Mouse (Mus musculus): ENCODE data around the gene Inpp5a. TPM values are rescaled to one million over a fixed set of nuclear protein-coding genes. Genes with fewer than 3 reads are reported as not detected.
A peak's percentile ranks its signal among the peaks of the same experiment; 100 is the strongest.

Inpp5a gene
- polyA plus RNA-seq, 1 experiment from 2014 or later, result 22.2 TPM

DNA sequence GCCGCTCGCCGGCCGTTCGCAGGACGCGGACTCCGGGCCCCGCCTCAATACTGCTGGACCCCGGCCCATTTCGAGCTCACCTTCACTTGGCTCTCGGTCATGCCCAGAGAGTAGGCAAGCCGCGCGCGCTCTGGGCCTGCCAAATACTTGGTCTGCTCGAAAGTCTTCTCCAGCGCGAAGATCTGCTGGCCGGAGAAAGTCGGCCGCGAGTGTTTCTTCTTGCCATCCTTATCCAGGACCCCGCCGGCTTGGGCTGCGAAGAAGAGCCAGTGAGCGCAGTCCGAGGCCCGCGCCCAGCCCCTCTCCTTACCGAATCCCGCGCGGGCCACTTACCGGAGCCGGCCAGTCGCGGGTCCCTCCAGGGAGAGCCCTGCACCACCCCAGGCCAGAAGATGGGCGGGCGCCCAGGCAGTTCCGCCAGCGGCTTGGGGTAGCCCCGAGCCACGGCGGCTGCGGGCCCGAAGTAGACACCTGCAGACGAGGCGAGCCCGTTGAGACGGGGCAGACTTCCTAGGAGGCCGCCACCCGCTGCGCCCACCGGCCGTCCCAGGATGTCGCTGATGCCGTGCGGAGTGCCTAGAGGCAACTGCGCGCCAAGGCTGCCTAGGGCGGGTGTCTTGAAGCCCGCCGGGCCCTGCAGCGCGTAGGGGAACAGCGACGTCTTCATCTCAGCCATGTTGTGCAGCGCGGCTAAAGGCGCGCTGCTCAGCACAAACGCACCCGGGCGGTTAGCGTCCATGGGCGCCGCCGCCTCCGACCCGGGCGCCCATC lies 193.1 kb downstream of the Inpp5a start:
- Histone ChIP-seq H3K27me3 (peaks cover 100% of the 10 kb centered on the region), H3K9ac (no peak overlapping the region), H3K4me3 (replicated peaks) (peak overlapping the region; percentile 44), H3K4me1 (peaks cover 45% of the 10 kb centered on the region), H3K9me3 (replicated peaks) (no peaks in the 10 kb centered on the region), H3K36me3 (peaks cover 15% of the 10 kb centered on the region), H3K27ac (no peak overlapping the region), H3K4me2 (peak overlapping the region; percentile 68)
- ATAC-seq (replicated peaks; ENCODE audit: low FRiP score), result peak; percentile 24; the same call in 1 of the 2 replicates
- WGBS, result 1% methylated on average over 78 of the region's 82 CpGs

DNA sequence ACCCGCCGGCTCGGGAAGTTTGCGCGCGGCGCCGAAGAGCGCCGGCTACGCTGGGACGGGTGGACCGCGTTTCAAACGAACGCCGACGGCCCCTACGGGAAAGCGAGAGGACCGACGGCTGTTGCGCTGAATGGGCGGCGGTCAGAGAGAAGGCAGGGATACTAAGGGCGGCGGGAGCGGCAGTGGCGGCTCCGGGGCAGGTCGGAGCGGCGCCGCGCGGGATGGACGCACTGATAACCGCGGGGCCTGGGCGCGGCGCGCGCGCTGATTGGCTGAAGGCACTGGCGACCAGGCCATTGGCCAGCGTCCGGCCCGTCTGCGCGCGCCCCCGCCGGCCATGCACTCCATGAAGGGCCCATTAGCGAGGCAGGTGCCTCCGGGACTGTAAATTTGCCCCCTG lies 193.7 kb downstream of the Inpp5a start, which contains the start of gene Nkx6-2:
Gene Nkx6-2 (minus strand): TSS at position 203 of the 400 bp plus-strand sequence.
- H3K36me3 ChIP-seq, result peaks cover 12% of the 10 kb centered on the region
- H3K4me2 ChIP-seq, result peak within 1 kb of the TSS; percentile 68
- no peaks in the 10 kb centered on the region for H3K9me3 ChIP-seq (replicated peaks)
- peaks cover 45% of the 10 kb centered on the region for H3K4me1 ChIP-seq
- no peak within 1 kb of the TSS for H3K27ac ChIP-seq
- peak within 1 kb of the TSS; percentile 44 for H3K4me3 ChIP-seq (replicated peaks)
- no peak within 1 kb of the TSS for H3K9ac ChIP-seq
- under 1% methylated on average over 52 of the region's 56 CpGs for WGBS
- peaks cover 100% of the 10 kb centered on the region for H3K27me3 ChIP-seq
- peak; percentile 46; the same call in 1 of the 2 replicates for ATAC-seq (replicated peaks; ENCODE audit: low FRiP score)

DNA sequence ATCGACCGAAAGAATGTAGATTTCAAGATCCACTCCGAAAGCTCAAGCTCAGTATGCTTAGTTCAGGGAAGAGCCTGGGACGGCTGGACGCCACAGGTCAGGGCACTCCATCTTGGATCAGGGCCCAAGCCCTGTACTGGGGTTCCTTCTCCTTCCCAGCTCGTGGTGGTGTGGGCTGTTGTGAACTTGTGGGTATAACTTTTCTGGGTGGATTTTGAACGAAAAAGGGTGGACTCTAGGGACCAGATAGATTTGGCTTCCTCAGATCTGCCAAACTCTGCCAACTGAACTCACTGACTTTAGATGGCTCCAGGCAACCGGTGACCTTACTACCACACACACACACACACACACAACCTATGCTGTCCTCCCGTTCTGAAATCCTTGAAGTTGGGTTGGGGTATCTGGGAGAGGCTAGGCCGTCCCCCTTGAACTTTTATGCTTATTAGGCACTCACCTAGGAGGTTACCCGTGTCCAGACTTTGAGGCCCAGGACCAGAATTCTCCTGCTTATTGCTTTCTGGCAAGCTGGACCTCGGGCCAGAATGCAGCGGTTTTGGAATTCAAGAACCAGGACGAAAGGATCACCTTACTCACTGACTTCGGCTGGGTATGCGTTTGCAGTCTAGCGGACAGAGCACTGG lies 194.3 kb downstream of the Inpp5a start:
- H3K36me3 ChIP-seq, result peaks cover 10% of the 10 kb centered on the region
- H3K4me2 ChIP-seq, result peak overlapping the region; percentile 68
- H3K4me1 ChIP-seq, result peaks cover 45% of the 10 kb centered on the region
- 5% methylated on average over 17 of the region's 17 CpGs for WGBS
- no peak for ATAC-seq (replicated peaks; ENCODE audit: low FRiP score)
- no peak overlapping the region for H3K9ac ChIP-seq
- peaks cover 100% of the 10 kb centered on the region for H3K27me3 ChIP-seq
- peak overlapping the region; percentile 44 for H3K4me3 ChIP-seq (replicated peaks)
- no peaks in the 10 kb centered on the region for H3K9me3 ChIP-seq (replicated peaks)
- no peak overlapping the region for H3K27ac ChIP-seq

DNA sequence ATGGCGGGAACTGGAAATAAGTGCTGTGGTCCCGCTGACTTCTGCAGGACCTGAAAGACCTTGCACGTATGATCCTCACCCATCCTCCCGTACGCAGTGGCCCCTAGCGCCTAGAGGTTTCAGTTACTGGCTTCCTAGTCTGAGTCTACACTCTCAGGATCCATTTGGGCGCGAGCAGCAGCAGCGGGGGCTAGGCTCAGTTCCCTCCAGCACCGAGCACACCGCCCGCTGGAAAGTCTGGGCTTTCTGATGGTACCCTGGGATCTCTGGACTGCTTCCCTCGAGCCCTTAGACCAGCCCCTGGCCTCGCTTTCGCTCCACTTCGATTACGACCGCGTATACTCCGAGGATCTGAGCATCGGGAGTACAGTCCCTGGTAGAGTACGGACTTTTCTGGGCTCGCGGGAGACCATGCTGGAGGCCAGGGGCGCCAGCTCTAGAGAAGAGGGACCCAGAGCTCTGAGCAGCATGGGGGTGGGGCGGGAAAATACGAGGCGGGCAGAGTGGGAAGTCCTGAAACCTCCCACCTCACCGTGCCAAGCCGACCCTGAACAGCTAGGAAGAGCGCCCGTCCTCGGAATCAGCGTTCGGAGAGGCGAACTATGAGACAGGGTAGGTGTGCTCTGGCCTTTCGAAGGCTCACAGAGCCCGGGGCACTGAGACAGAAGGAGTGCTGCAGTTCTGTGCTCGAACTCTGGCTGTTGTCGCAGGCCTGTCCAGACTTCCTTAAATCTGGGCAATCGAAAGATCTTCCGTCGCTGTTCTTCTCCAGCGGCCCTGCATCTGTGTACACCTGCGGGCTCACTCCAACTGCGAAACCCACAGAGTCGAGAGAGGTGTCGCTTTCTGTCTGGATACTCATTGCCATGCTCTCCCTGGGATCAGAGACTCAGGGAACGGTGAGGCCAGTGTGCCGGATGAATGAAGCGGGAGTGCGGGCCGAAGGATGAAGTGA lies 195.6 kb downstream of the Inpp5a start:
- peak; percentile 17; the same call in 1 of the 2 replicates for ATAC-seq (replicated peaks; ENCODE audit: low FRiP score)
- peaks cover 45% of the 10 kb centered on the region for H3K4me1 ChIP-seq
- no peak overlapping the region for H3K9ac ChIP-seq
- H3K27me3 ChIP-seq, result peaks cover 100% of the 10 kb centered on the region
- H3K4me3 ChIP-seq (replicated peaks), result peak overlapping the region; percentile 14
- H3K36me3 ChIP-seq, result no peaks in the 10 kb centered on the region
- WGBS, result 2% methylated on average over 53 of the region's 53 CpGs
- no peak overlapping the region for H3K27ac ChIP-seq
- H3K9me3 ChIP-seq (replicated peaks), result no peaks in the 10 kb centered on the region
- H3K4me2 ChIP-seq, result peak overlapping the region; percentile 41

DNA sequence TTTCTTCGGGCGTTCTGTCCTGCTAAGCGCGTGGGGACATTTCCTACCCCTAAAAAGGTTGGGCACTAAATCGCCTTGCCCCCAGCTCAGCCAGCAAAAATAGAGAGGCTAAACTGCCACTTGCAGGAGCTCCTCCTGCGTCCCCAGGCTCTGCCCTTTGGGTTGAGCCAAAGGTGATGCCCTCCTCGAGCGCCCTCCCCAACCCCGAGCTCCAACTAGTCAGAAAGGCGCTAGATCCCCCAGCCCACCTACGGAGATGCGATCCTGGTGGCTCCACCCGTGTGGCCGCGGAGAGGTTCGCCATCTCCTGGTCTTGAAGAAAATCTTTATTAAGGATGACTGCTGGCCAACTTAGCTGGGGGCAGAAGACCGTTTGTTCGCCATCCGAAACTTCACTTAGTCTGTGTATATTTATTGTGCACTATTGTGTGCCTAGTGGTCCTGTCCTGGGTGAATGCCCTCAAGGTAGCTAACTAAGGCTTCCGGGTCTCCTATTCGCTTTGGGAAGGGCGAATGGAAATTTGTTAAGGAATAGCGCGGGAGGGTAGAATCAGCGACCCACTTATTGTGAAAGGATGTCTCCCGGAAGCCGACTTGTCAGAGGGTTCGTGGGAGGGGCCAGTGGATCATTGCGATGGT lies 196.4 kb downstream of the Inpp5a start:
- Histone ChIP-seq H3K4me2 (peak overlapping the region; percentile 41), H3K27ac (no peak overlapping the region), H3K36me3 (no peaks in the 10 kb centered on the region), H3K4me3 (replicated peaks) (no peak overlapping the region; the same call in 1 of the 2 replicates), H3K4me1 (peaks cover 45% of the 10 kb centered on the region), H3K27me3 (peaks cover 99% of the 10 kb centered on the region), H3K9ac (no peak overlapping the region), H3K9me3 (replicated peaks) (no peaks in the 10 kb centered on the region)
- ATAC-seq (replicated peaks; ENCODE audit: low FRiP score), result no peak
- 2% methylated on average over 29 of the region's 29 CpGs for WGBS

DNA sequence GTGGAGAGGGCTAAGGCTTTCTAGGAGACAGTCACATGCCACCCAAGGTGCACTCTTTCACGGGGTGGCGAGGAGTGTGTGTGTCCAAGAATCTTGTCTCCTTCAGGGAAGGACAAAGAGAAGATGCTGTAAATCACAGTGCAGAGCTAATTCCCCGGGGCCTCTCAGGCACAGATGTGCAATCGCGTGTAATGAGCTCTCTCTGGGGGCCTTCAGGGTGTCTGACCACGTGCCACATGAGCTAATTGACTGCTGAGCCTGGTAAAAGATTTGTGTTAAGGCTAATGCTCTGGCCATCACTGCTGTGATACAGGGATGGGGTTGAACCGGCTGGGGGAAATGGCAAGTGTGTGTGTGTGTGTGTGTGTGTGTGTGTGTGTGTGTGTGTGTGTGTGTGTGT lies 199.0 kb downstream of the Inpp5a start:
- 7% methylated on average over 7 of the region's 7 CpGs for WGBS
- Histone ChIP-seq H3K4me2 (no peak overlapping the region), H3K4me3 (replicated peaks) (no peak overlapping the region), H3K4me1 (peaks cover 22% of the 10 kb centered on the region), H3K9ac (no peak overlapping the region), H3K27ac (no peak overlapping the region), H3K9me3 (replicated peaks) (no peaks in the 10 kb centered on the region), H3K36me3 (no peaks in the 10 kb centered on the region), H3K27me3 (peaks cover 73% of the 10 kb centered on the region)
- 0 out of 2 replicates have a peak, but pooled peaks have one; percentile 40 for ATAC-seq (replicated peaks; ENCODE audit: low FRiP score)

DNA sequence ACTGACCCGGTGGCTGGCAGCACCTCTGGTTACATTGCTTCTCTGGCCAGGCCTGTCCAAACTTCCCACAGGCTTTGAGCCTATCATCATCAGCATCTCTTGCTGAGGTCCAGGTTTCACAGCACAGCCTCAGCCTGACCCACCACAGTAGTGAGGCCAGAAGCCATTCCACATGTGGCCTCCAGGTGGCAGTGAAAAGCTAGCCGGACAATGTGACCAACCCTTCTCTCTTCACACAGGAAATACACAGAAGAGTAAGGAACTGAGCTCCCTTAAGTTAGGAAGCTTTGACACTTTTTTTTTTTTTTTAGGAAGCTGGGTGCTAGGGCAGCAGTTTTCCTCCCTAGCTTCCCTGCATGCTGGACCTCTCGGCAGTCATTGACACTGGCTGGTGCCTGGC lies 201.4 kb downstream of the Inpp5a start:
- 25% methylated on average over 3 of the region's 3 CpGs for WGBS
- Histone ChIP-seq H3K4me3 (replicated peaks) (no peak overlapping the region), H3K4me2 (no peak overlapping the region), H3K9ac (no peak overlapping the region), H3K4me1 (peaks cover 3% of the 10 kb centered on the region; the same call in 1 of the 2 replicates), H3K27ac (no peak overlapping the region), H3K9me3 (replicated peaks) (no peaks in the 10 kb centered on the region), H3K27me3 (peaks cover 62% of the 10 kb centered on the region), H3K36me3 (no peaks in the 10 kb centered on the region)
- 0 out of 2 replicates have a peak, but pooled peaks have one; percentile 46 for ATAC-seq (replicated peaks; ENCODE audit: low FRiP score)

DNA sequence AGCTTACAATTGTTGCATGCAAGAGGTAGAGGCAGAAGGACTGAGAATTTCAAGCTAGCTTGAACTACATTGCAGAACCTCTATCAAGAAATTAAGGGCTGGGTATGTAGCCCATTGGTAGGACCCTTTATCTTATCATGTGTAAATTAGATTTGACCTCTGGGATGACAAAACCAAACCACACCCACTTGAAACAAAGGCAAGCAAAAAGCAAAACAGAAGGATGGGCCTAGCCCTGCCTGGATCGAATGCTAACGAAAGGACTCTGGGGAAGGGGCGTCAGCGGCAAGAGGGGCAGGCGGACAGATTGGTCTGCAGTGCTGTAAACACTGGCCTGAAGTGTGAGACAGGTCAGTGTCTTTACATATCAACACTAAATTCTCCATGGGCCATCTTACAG lies 202.4 kb downstream of the Inpp5a start:
- no peaks in the 10 kb centered on the region for H3K4me1 ChIP-seq
- no peak overlapping the region for H3K4me2 ChIP-seq
- H3K27me3 ChIP-seq, result peaks cover 55% of the 10 kb centered on the region
- no peak overlapping the region for H3K9ac ChIP-seq
- no peak for ATAC-seq (replicated peaks; ENCODE audit: low FRiP score)
- no peaks in the 10 kb centered on the region for H3K9me3 ChIP-seq (replicated peaks)
- 88% methylated on average over 5 of the region's 5 CpGs for WGBS
- no peak overlapping the region for H3K4me3 ChIP-seq (replicated peaks)
- H3K36me3 ChIP-seq, result no peaks in the 10 kb centered on the region
- H3K27ac ChIP-seq, result no peak overlapping the region

DNA sequence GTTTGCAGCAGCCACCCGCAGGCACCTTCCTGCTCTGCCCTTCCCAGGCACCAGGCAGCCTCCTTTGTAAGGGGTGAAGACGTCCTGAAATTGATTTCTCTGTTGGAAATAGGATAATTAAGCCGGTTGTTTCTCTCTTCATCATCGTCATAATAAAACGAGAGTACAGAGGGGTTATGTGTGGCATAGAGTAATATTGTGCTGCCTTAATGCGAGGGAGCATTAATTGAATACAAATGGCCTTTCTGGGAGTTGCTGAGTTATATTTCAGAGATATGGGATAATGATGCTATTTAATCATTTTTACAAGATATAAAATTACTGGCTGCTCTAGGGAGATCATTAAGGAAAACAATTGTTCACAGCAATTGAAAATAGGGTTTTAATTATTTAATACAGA lies 206.4 kb downstream of the Inpp5a start:
- Histone ChIP-seq H3K4me2 (no peak overlapping the region), H3K9me3 (replicated peaks) (no peaks in the 10 kb centered on the region), H3K27ac (no peak overlapping the region), H3K4me1 (no peaks in the 10 kb centered on the region), H3K4me3 (replicated peaks) (no peak overlapping the region), H3K27me3 (peaks cover 16% of the 10 kb centered on the region; the same call in 1 of the 2 replicates), H3K9ac (no peak overlapping the region), H3K36me3 (no peaks in the 10 kb centered on the region)
- no peak for ATAC-seq (replicated peaks; ENCODE audit: low FRiP score)
- 77% methylated on average over 6 of the region's 6 CpGs for WGBS

DNA sequence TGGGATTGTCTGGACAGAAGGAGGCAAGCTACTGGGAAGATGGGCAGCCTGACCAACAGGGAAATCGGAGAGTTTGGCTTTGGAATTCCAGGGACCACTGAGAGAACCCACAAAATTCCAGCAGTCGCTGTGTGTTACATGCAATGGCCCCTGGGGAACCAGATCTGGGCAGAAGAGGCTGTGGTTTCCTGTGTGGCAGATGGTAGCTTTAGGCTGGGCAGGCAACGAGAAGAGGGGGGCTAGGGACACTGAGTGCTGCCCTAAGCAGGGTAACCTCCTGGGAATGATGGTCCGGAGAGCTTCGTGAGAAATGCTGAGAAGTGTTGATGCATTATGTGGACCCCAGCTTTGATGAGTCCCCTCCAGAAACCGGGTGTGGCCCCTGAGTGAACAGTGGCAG lies 207.0 kb downstream of the Inpp5a start:
- no peak for ATAC-seq (replicated peaks; ENCODE audit: low FRiP score)
- Histone ChIP-seq H3K27me3 (peaks cover 16% of the 10 kb centered on the region), H3K4me2 (no peak overlapping the region), H3K9ac (no peak overlapping the region), H3K36me3 (no peaks in the 10 kb centered on the region), H3K4me1 (no peaks in the 10 kb centered on the region), H3K27ac (no peak overlapping the region), H3K4me3 (replicated peaks) (no peak overlapping the region), H3K9me3 (replicated peaks) (no peaks in the 10 kb centered on the region)
- WGBS, result 64% methylated on average over 6 of the region's 6 CpGs

DNA sequence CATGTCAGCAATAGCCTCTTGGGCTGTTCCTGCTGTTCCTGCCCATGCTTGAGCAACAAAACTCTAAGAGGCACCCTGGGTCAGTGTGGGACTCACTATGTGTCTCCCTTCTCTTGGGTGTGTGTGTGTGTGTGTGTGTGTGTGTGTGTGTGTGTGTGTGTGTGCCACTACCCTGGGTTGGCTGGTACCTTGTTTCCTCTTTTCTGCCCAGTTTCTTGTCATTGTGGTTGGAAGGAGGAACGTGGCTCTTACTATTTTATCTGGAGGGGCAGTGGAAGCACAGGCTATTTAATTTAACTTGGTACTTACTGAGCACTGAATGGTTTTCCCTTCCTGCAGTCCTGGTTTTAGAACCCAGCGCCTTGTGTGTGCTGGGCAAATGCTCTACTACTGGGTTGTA lies 221.4 kb downstream of the Inpp5a start:
- WGBS, result 94% methylated on average over 2 of the region's 2 CpGs

More for the DNA sequence above, 221.4 kb downstream of the Inpp5a start:
- no peak overlapping the region for H3K4me3 ChIP-seq (replicated peaks)
- H3K36me3 ChIP-seq, result no peaks in the 10 kb centered on the region
- no peak overlapping the region for H3K9ac ChIP-seq
- no peak overlapping the region for H3K27ac ChIP-seq
- H3K9me3 ChIP-seq (replicated peaks), result no peaks in the 10 kb centered on the region
- H3K4me2 ChIP-seq, result no peak overlapping the region
- ATAC-seq (replicated peaks; ENCODE audit: low FRiP score), result no peak
- no peaks in the 10 kb centered on the region for H3K4me1 ChIP-seq
- peaks cover 5% of the 10 kb centered on the region; the same call in 1 of the 2 replicates for H3K27me3 ChIP-seq

Data from kidney, embryonic 15.5 days (tissue).